Mouse (Mus musculus) lung, postnatal 0 days (tissue): Measurements from ENCODE around the gene E130309D02Rik. TPM values are rescaled to one million over a fixed set of nuclear protein-coding genes. Genes with fewer than 3 reads are reported as not detected.

Experiments used
- ATAC-seq: fragments of 200-750 bp; cut with Nextera tagmentation; 2 replicates; pipeline ENCODE4 v1.8.0; 2017; ENCODE audit warnings: moderate library complexity
- DNase-seq: peaks from one replicate; pipeline ENCODE4 v3.0.0-alpha.2; 2016; ENCODE audit warnings: low spot score
- H3K27ac ChIP-seq: fragments of 300-500 bp; sonication (generic); 2 replicates; pipeline ENCODE4 v1.5.1; 2014; ENCODE audit warnings: antibody characterized with exemption, mild to moderate bottlenecking, low read length, mixed read lengths
- H3K27me3 ChIP-seq: fragments of 300-500 bp; sonication (generic); replicated peaks from 2 replicates; pipeline ENCODE4 v1.6.1; 2014; ENCODE audit warnings: low read length, mixed read lengths; ENCODE audit not compliant: insufficient read depth
- H3K36me3 ChIP-seq: fragments of 300-500 bp; sonication (generic); 2 replicates; pipeline ENCODE4 v1.6.1; 2014; ENCODE audit warnings: low read length, mixed read lengths; ENCODE audit not compliant: insufficient read depth
- H3K4me1 ChIP-seq: fragments of 300-500 bp; sonication (generic); 2 replicates; pipeline ENCODE4 v1.6.1; 2014; ENCODE audit warnings: antibody characterized with exemption, low read depth, low read length, mixed read lengths; ENCODE audit not compliant: insufficient read depth
- H3K4me2 ChIP-seq: fragments of 300-500 bp; sonication (generic); replicated peaks from 2 replicates; pipeline ENCODE4 v1.6.1; 2014; ENCODE audit warnings: low read depth, mild to moderate bottlenecking, low read length, moderate library complexity, mixed read lengths
- H3K4me3 ChIP-seq: fragments of 300-500 bp; sonication (generic); 2 replicates; pipeline ENCODE4 v1.5.1; 2014; ENCODE audit warnings: low read depth, low read length
- H3K9ac ChIP-seq: fragments of 300-500 bp; sonication (generic); replicated peaks from 2 replicates; pipeline ENCODE4 v1.6.1; 2014; ENCODE audit warnings: low read depth, mild to moderate bottlenecking
- H3K9me3 ChIP-seq: fragments of 300-500 bp; sonication (generic); 2 replicates; pipeline ENCODE4 v1.6.1; 2016; ENCODE audit warnings: low read length, mixed read lengths
- CTCF ChIP-seq: IDR thresholded peaks from 2 replicates; pipeline ENCODE4 v1.5.1; 2016; ENCODE audit warnings: antibody characterized with exemption, mild to moderate bottlenecking
- EP300 ChIP-seq: IDR thresholded peaks from 2 replicates; pipeline ENCODE4 v1.6.1; 2016; ENCODE audit warnings: antibody characterized with exemption, mild to moderate bottlenecking, control low read depth
- WGBS: fragments of 180-500 bp; shearing (Covaris S2); extraction: QIAGEN DNeasy Blood & Tissue Kit; methylation state at CpG from one replicate; pipeline ENCODE4 v1.1.7; 2014; 5-methylcytosine and 5-hydroxymethylcytosine counted together
- polyA plus RNA-seq: library from polyadenylated mRNA; unstranded; fragments of >200 nt; fragmentation: Nextera tagmentation; extraction: Ambion mirVana; gene quantifications from 2 replicates; pipeline ENCODE4 v1.2.1, GENCODE M21; 2015

Gene E130309D02Rik
- polyA plus RNA-seq, 1 experiment from 2014 or later, result 19.5 TPM

- Histone ChIP-seq H3K27ac (no peak overlapping the region), H3K4me1 (peaks cover 8% of the 10 kb centered on the region; the same call in 1 of the 2 replicates), H3K4me3 (no peak overlapping the region), H3K36me3 (no peaks in the 10 kb centered on the region; the same call in 1 of the 2 replicates), H3K27me3 (peaks cover 47% of the 10 kb centered on the region), H3K4me2 (peak overlapping the region; percentile 19; the same call in 1 of the 2 replicates), H3K9ac (no peak overlapping the region), H3K9me3 (no peaks in the 10 kb centered on the region)
- DNase-seq, result no peak
- no peak for TF ChIP-seq CTCF
- no peak for TF ChIP-seq EP300
- ATAC-seq, result no peak
- 20% methylated on average over 65 of the region's 66 CpGs for WGBS
Measured at GRCm38 (mm10) chr5:143254487-143255130, 60.6 kb downstream of the E130309D02Rik start.

GRCm38 (mm10) chr5:143253881-143254486 is 61.2 kb downstream of the E130309D02Rik start:
- Histone ChIP-seq H3K27ac (no peak overlapping the region), H3K4me2 (peak overlapping the region; percentile 65), H3K4me3 (peak overlapping the region; percentile 35), H3K4me1 (peaks cover 8% of the 10 kb centered on the region; the same call in 1 of the 2 replicates), H3K9me3 (no peaks in the 10 kb centered on the region), H3K9ac (no peak overlapping the region), H3K36me3 (no peaks in the 10 kb centered on the region; the same call in 1 of the 2 replicates), H3K27me3 (peaks cover 47% of the 10 kb centered on the region)
- 8% methylated on average over 57 of the region's 81 CpGs for whole genome bisulfite sequencing
- ATAC-seq (peak; percentile 16; the same call in 1 of the 2 replicates), DNase-seq (no peak)
- TF ChIP-seq EP300 (no peak), CTCF (no peak)

GRCm38 (mm10) chr5:143253186-143253880 is 61.8 kb downstream of the E130309D02Rik start:
- ATAC-seq (0 out of 2 replicates have a peak, but pooled peaks have one; percentile 17), DNase-seq (no peak)
- 6% methylated on average over 89 of the region's 103 CpGs for WGBS
- H3K36me3 ChIP-seq, result no peaks in the 10 kb centered on the region; the same call in 1 of the 2 replicates
- H3K4me1 ChIP-seq, result peaks cover 8% of the 10 kb centered on the region; the same call in 1 of the 2 replicates
- peak overlapping the region; percentile 65 for H3K4me2 ChIP-seq
- TF ChIP-seq CTCF, result no peak
- TF ChIP-seq EP300, result no peak
- no peak overlapping the region for H3K27ac ChIP-seq
- H3K9ac ChIP-seq, result no peak overlapping the region
- no peaks in the 10 kb centered on the region for H3K9me3 ChIP-seq
- peak overlapping the region; percentile 35 for H3K4me3 ChIP-seq
- H3K27me3 ChIP-seq, result peaks cover 47% of the 10 kb centered on the region

- H3K4me1 ChIP-seq, result peaks cover 8% of the 10 kb centered on the region; the same call in 1 of the 2 replicates
- WGBS, result 40% methylated on average over 18 of the region's 18 CpGs
- H3K4me3 ChIP-seq, result peak overlapping the region; percentile 35; the same call in 1 of the 2 replicates
- peaks cover 47% of the 10 kb centered on the region for H3K27me3 ChIP-seq
- no peak for DNase-seq
- no peak overlapping the region for H3K4me2 ChIP-seq
- no peak overlapping the region for H3K27ac ChIP-seq
- TF ChIP-seq CTCF, result no peak
- no peak for TF ChIP-seq EP300
- no peak for ATAC-seq
- H3K36me3 ChIP-seq, result no peaks in the 10 kb centered on the region; the same call in 1 of the 2 replicates
- no peaks in the 10 kb centered on the region for H3K9me3 ChIP-seq
- no peak overlapping the region for H3K9ac ChIP-seq
Measured at GRCm38 (mm10) chr5:143252791-143253185, 62.4 kb downstream of the E130309D02Rik start.

- TF ChIP-seq EP300, result no peak
- TF ChIP-seq CTCF, result no peak
- WGBS, result 59% methylated on average over 6 of the region's 6 CpGs
- H3K9me3 ChIP-seq, result no peaks in the 10 kb centered on the region
- no peak overlapping the region for H3K27ac ChIP-seq
- peaks cover 47% of the 10 kb centered on the region for H3K27me3 ChIP-seq
- H3K36me3 ChIP-seq, result peaks cover 2% of the 10 kb centered on the region; the same call in 1 of the 2 replicates
- H3K4me2 ChIP-seq, result no peak overlapping the region
- ATAC-seq (no peak), DNase-seq (no peak)
- H3K9ac ChIP-seq, result no peak overlapping the region
- peaks cover 8% of the 10 kb centered on the region; the same call in 1 of the 2 replicates for H3K4me1 ChIP-seq
- H3K4me3 ChIP-seq, result no peak overlapping the region
Measured at GRCm38 (mm10) chr5:143252039-143252438, 63.1 kb downstream of the E130309D02Rik start.

Other genes with a start within 250 kb of the E130309D02Rik start
- 23.2 and 26.0 TPM in 2 replicates for gene Rnf216, start 202.4 kb downstream of the E130309D02Rik start, polyA plus RNA-seq
- gene Olfr718-ps1, start 167.8 kb downstream of the E130309D02Rik start, polyA plus RNA-seq, result not detected in 2 replicates
- gene Rbak, start 134.6 kb downstream of the E130309D02Rik start, polyA plus RNA-seq, result 8.0 and 9.1 TPM in 2 replicates
- not detected in 2 replicates for gene Spdye4b, start 134.3 kb downstream of the E130309D02Rik start, polyA plus RNA-seq
- gene Spdye4a, start 88.5 kb downstream of the E130309D02Rik start, polyA plus RNA-seq, result not detected in 2 replicates
- 6.7 and 7.5 TPM in 2 replicates for gene Zfp12, start 80.2 kb downstream of the E130309D02Rik start, polyA plus RNA-seq
- 1.4 and 1.6 TPM in 2 replicates for gene Zfp316, start 45.3 kb downstream of the E130309D02Rik start, polyA plus RNA-seq
- 0.08 TPM in 1 of 2 replicates, not detected in the other for gene Zfp853, start 21.7 kb downstream of the E130309D02Rik start, polyA plus RNA-seq
- gene Zdhhc4, start 13.9 kb upstream of the E130309D02Rik start, polyA plus RNA-seq, result 72.1 and 87.5 TPM in 2 replicates
- not detected in 2 replicates for gene Grid2ip, start 42.0 kb upstream of the E130309D02Rik start, polyA plus RNA-seq
- gene Kdelr2, start 88.5 kb upstream of the E130309D02Rik start, polyA plus RNA-seq, result 233 and 242 TPM in 2 replicates
- gene Daglb, start 149.2 kb upstream of the E130309D02Rik start, polyA plus RNA-seq, result 5.9 and 6.0 TPM in 2 replicates
- gene Rac1, start 212.7 kb upstream of the E130309D02Rik start, polyA plus RNA-seq, result 439 and 450 TPM in 2 replicates